Mouse (Mus musculus) natural killer cell, adult 2 months (primary cell): ENCODE data around the gene Sftpa1.

Source experiments
- DNase-seq, 2 experiments: peaks; one replicate each; pipeline ENCODE4 v3.0.0; 2022; ENCODE audit warnings: low spot score in 2 of 2

The Sftpa1 gene

DNA sequence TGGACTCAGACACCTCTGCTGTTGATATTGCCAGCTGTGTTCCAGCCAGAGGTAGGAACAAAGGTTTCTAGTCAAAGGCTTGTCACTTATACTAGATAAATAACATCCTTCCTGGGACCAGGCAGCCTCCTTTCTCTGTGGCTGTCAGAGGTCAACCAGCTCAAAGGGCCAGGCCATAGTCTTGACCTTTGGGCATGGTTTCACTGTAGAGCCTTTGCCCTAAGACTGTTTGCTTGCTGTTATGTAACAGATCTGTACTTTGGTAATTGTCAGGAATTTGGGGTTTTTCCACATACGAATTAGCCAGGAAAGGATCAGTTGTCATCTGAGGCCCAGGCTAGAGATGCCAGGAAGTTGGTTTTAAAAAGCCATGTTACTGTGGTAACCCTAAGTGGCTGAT is 29.2 kb downstream of the Sftpa1 start:
- no peak for DNase-seq

DNA sequence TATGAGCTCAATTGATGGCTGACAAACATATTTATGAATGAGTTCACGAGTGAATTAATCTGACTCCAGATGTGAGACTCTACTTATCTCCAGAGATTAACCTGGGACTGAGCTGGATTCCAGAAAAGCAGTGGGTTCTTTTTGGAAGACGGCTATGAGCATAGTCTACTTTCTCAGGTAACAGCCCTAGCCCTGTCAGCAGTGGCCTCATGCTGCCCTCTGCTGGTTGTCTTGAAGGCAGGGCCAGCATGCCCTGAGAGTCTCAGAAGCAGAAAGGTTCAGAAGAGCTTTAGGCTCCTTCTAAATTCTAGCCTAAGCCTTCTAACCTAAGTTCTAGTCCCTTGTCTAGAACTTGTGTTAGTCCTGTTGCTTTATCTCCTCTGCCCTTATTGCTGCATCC is 31.1 kb downstream of the Sftpa1 start:
- DNase-seq: no peak

DNA sequence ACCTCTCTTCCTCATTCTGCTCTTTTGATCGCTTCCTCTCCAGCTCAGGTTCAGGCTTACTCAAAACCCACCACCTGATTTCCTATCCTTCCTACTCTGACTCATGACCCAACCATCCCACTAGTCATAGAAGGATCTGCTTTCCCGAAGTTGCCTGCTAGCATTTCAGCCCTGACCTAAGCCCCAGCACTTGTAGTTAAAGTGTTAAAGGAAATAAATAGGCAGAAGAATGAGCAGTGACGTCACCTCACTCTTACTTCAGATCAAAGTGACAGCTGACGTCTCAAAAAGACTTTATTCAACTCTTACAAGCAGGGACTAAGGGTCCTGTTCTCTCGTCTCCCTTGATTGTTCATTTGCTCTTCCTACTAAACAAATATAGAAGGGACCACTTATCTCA is 35.7 kb downstream of the Sftpa1 start:
- no peak for DNase-seq

DNA sequence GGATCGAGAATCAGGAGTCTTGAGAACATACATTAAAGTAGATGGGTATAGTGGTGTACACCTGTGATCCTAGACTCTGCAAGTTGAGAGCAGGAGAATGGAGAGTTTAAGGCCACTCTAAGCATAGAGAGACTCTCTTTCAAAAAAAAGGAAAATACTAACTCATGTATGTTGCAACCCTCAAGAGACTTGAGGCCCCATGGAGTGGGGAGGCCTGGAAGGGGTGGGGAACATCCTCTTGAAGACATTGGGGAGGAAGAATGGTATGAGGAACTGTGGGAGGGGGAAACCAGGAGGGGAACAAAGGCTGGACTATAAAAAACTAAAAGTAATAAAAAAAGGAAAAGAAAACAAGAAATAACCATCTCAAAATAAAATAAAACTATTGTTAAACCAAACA is 37.0 kb downstream of the Sftpa1 start:
- DNase-seq: no peak

DNA sequence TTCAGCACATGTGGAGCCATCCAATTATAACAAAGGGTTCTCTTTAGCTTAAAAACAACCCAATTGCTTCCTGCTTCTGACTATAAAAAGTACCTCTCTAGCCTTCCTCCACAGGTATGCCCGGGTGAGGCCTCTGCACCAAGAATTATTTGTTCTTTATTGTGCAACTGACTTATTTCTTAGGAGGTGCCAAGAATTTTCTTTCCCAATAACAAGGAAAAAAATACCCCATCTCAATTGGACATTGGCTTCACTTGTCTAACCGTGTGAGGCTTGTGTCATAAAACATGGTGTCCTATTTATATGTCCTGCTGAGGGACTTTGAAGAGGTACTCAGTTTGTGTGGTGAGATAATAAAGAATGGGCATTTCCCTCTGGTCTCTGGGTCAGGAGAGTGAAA is 38.9 kb downstream of the Sftpa1 start:
- no peak for DNase-seq

DNA sequence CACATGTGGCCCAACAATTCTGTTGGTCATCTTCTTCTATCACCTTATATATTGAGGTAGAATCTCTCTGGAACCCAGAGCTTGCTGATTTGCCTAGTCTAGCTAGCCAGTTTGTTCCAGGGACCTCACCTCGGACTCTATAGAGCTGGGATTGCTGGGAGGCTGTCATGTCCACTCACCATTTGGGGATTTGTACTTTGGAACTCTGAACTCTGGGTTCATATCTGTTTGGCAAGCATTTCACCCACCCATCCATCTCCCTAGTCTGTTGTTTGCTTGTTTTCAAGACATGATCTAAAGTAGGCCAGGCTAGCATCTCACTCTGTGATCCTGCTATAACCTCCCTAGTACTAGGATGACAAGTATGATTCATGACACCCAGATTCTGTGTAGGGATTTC is 43.2 kb downstream of the Sftpa1 start:
- no peak for DNase-seq

DNA sequence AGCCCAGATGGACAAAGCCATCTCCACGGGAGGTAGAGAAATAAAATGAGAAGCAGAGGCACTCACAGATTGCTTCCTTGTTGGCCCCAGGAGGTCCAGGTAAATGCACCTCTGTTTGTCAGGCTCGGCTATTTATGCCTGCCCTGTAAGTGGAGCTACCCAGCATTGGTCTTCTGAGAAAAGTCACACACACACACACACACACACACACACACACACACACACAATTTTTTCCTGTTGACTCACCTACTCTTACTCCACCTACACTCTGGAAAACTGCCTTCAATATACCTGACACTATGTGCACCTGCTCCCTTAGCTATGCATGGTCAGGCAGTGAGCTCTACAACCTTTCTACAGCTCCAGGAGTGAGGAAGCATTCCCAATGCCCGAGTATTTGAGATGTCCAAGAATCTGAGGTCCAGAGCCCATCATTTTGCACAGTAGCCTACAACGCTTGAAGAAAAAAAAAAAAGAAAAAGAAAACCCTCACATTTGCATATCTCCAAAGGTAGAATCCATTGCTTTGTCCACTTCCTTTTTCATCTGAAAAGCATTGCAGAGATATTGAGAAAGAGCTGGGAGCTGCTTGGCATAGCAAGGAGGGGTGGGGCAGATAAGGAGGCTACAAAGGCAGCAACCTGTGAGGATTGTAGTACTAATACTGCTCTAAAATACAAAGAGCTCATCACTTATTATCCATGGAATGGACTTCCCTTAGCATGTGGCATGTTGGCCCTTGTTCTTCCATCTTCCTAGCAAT is 53.7 kb downstream of the Sftpa1 start, which contains the start of gene Sftpd:
Sftpd (minus strand) TSS at position 91 of the 763 bp plus-strand sequence.
- no peak for DNase-seq
